Mouse (Mus musculus) ES-Bruce4 (cell line): Measurements from ENCODE around the gene Myo15b.

ENCODE experiments used
- CTCF ChIP-seq: IDR thresholded peaks from one replicate; pipeline ENCODE4 v1.8.1; 2011; ENCODE audit warnings: low read depth, low read length
- POLR2A ChIP-seq: IDR thresholded peaks from one replicate; pipeline ENCODE4 v1.8.1; 2011; ENCODE audit warnings: low read length; ENCODE audit not compliant: insufficient read depth

DNA sequence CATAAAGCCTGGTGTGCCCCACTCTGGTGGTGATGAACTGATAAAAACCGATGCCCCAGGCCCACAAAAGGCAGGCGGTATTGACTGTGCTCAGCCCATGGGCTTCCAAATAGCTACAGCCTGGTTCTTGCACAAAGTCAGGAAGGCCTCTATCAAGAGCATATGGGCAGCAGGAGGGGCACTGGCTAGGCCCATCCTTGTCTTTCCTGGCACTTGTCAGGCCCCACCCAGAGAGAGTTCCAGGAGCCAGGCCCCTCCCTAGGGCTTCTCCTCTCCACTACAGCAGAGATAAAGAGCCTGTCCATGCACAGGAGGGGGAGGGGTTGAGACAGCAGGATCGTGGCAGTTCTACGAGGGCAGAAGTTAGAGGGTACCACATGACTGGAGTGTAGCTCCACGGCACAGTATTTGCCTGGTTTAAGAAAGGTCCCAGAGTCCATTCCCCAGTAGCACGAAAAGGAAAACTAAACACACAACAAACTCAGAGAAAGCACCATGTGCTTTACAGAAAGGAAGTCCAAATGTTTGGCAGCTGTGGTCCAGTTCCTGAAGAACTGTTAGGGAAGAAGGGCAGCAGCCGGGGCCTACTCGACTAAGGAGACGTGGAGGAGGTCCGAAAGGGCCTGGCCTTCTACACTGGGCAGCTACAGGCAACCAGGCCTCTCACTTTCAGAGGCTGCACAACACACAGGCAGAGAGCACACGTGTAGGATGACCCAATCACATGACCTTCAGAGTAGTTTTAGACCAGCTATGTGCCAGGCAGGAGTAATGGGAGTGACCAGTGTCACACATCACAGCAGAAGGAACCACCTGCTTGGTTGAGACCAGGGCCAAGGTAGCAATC lies 45.4 kb downstream of the Myo15b start:
- TF ChIP-seq POLR2A (no peak), CTCF (no peak)
